Mouse (Mus musculus): ENCODE data around the gene Msi1.
"Not testable (repeated sequence)": the region's sequence is repeated elsewhere in the genome, so short reads cannot be mapped to it uniquely, and the experiment has no call there.

Gene Msi1

DNA sequence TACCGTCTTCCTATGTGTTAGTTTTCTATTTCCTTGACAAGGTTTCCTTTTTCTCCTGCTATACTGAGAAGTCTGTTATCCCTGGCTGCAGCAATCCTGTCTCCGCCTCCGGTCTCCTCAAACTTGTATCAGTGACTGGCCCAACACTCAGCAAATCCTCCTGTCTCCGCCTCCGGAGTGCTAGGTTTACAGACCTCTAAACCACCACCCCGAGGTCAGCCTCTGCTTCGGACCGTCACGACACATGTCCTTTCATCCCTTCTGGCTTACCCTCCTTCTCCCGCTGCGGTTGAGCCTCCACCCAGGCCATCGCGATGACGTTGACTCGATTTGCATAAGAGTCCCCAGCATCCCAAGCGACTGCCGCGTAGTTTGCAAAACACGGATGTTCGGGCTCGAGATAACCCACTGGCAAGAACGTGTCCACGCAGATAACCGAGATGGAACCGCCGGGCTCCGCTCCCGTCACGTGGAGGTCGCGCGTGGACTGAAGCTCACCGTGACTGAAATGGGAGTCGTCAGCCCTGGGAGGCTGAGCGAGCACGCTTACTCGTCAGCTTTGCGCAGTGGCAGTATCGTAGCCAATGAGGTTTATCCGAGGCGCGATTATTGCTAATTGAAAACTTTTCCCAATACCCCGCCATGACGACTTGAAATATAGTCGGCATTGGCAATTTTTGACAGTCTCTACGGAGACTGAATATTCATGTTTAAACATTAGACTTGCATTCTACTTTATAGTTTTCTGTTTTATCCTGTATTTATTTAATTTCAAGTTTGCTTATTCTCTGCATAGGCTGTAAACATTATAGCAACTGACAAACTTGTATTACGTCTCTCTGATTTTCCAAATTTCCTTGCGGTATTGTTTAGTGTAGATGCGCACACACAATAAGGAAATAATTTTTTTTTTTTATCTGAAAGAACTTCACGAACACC is 60.6 kb downstream of the Msi1 start:
- DNase-seq (ENCODE audit: low read depth, low spot score): peak; percentile 99

DNA sequence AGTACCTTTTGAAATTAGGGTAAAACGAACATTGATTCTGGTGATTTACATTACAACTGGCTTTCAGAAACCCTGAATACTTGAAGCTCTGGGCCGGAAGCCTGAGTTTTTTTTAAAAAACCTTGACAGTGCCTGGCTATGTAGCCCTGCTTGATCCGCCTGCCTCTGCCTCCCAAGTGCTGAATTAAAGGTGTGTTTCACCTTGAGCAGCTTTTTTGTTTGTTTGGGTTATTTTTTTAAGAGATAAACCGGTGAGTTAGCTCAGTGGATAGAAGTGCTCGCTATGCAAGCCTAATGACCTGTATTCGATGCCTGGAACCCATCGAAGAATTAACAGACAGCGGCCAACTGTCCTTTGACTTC is 61.2 kb downstream of the Msi1 start:
- no peak for DNase-seq (ENCODE audit: low read depth, low spot score)

DNA sequence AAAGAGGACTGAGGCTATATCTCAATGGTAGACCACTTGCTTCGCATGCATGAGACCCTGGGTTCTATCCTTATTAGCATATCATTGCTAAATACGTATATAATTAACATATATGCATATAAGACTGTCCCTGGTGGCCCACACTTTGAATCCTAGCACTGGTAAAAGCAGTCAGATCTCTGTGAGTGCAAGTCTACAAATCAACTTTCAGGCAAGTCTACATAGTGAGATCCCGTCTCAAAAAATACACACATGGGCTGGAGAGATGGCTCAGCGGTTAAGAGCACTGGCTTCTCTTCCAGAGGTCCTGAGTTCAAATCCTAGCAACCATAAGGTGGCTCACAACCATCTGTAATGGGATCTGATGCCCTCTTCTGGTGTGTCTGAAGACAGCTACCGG is 61.7 kb downstream of the Msi1 start:
- DNase-seq (ENCODE audit: low read depth, low spot score): peak; percentile 61

DNA sequence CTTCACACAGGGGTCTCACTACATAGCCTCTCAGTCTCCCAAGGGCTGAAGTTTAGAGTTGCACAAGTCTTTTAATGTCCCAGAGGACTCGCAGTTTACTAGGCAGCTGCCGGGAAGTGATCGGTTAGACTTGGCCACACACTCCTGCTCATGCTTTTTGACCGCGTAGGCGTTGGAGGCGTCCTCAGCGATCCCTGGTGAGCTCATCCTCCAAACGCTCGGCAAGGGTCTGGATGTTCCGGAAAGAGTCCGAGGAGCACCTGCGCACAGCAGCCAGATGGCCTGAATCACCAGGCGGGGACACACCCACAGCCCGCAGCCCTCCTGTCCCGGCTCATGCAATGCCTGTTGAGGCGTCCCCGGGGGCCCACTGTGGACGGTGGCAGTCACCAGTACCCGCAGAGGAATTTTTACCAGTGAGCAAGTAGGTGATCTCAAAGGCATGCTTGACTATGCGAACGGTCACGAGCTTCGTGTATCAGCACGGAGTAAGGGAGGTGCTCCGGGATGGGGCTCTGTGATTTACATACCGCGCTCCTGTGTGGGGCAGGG is 62.4 kb downstream of the Msi1 start:
- peak; percentile 97 for DNase-seq (ENCODE audit: low read depth, low spot score)

DNA sequence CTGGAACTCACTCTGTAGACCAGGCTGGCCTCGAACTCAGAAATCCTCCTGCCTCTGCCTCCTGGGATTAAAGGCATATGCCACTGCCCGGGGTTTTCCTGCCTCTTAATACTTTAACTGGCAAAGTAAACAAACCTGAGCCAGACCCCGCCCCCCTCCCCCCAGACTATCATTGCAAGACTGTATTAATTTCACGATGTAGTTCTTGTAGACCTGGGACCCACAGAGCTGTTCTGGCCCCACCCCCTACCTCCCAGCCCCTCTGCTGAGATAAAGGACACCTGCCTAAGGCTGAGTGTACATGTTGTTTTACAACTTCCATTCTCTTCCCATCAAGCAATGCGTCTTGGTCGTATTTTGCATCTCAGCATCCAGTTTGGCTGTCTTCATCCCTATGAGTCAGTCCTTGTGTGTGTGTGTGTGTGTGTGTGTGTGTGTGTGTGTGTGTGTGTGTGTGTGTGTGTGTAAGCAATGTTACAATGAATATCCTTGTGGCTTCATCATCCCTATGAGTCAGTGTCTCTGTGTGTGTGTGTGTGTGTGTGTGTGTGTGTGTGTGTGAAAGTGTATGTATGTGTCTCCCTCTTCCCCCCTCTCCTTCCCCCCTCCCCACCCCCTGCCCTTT is 63.4 kb downstream of the Msi1 start:
- DNase-seq (ENCODE audit: low read depth, low spot score): peak; percentile 83

DNA sequence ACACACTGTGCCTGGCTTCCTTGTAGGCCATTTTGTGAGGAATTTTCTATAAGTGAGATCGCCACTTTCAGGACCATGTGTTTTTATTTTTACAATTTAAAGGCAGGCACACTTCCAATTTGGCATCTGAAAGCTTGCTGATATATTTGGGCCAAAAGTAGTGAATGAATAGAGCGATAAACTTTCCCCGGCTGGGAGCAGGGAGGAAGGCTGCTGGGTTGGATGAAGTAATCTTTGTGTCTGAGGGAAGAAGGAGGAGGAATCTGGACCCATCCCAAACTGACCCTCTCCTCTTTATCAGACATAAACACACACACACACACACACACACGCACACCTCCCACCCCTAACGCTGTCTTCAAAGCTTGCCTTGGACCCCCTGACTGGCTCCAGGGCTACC is 64.0 kb downstream of the Msi1 start:
- DNase-seq (ENCODE audit: low read depth, low spot score): peak; percentile 92

DNA sequence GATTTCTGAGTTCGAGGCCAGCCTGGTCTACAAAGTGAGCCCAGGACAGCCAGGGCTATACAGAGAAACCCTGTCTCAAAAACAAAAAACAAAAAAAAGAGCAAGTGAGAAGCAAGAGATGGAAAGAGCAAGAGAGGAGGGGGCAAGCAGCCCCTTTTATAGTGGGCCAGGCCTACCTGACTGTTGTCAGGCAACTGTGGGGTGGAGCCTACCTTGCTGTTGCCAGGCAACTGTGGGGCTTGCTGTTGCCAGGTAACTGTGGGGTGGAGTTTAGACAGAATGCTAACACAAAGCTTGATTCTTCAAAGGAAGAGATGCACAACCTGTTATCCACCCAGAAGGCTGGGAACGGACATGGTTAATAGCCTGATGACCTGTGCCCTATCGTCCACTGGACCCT is 66.2 kb downstream of the Msi1 start:
- not testable (repeated sequence) for DNase-seq (ENCODE audit: low read depth, low spot score)

DNA sequence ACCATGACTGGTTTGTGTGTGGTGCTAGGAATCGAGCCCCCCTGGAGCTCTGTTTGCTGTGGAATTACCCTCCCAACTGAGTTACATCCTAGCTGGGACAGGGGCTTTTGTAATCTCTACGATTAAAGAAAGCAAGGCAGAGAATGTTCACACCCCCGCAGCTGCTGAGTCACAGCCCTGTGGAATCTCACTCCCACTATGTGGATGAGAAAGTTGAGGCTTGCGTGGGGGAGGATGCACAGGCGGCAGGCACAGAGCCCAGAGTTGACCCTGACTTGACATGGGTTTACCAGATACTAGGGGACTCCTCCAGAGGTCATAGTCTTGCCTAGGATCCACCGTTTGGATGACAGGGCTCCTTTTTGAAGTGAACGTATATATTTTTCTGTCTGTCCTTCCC is 67.6 kb downstream of the Msi1 start:
- peak; percentile 49 for DNase-seq (ENCODE audit: low read depth, low spot score)

DNA sequence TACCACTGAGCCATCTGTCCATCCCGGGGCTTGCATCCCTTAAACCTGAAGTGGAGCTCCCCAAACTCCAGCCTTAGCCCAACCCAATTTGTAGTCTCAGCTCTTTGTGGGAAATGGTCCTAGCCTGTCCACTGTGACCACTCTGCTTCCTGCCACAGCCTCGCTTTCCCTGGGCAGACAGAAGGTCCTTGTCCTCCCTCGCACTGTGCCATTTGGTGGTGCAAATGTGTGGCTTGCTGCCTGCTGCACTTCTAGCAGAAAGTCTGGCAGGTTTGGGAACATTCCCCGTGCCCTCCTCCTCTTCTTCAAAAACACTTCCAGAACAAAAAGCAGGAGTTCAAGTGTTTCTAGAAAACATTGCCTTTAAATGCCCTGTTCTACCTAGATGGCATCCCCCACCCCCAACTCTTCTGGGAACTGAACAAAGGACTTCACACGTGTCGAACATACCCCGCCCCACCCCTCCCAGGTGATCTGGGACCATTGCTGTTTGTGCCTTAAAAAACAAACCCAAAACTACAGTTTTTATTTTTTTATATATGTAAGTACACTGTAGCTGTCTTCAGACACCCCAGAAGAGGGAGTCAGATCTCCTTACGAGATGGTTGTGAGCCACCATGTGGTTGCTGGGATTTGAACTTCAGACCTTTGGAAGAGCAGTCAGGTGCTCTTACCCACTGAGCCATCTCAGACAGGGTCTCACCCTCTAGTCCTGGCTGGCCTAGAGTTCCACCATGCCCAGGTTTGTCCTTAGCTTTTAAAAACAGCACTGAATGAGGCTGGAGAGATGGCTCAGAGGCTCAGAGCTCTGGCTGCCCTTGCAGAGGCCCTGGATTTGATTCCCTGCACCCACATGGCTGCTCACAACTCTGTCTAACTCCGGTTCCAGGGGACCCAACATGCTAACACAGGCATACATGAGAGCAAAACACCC is 69.2 kb downstream of the Msi1 start:
- DNase-seq (ENCODE audit: low read depth, low spot score): no peak

DNA sequence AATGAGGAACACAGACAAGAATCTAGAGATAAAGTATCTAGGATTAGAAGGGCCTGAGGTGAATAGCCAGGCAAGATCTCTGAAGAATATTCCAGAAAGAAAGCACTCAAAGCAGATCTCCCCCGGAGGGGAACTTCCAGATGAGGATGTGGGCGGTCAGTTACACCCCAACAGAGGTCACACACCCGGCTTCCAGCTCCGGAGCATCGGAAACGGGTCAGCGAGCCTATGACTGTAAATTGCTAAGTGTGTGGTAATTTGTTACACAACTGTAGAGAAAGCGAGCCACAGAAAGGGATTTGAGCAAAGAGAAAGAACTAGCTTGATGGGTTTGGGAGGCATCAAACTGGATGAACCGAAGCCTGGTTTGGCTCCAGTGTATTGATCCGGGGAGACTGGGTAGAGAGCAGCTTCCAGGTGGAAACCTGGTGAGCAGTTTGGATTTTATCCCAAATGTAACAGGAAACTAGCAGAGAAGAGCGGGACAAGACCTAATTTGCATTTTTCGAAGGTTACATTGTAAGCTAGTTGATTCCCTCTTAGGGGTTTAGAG is 71.1 kb downstream of the Msi1 start:
- no peak for DNase-seq (ENCODE audit: low read depth, low spot score)

DNA sequence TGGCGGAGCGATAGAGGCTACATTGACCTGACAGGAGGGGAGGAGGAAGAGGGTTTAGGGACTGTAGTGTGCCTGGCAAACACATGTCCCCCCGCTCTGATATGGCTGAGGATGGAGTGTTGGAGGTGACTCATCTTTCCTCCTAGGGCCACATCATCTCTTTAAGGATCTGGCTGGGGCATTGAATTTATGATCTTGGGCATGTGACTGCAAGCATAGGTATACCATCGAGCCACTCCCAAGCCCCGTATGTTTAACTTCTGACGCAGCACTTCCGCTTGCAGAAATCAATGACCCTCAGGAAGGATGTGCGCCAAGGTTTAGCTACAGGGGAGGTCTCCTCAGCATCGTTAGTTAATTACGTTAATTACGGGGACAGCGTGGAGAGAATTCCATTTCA is 73.6 kb downstream of the Msi1 start:
- no peak for DNase-seq (ENCODE audit: low read depth, low spot score)
